ENCODE assay signal across 7 mouse cellular contexts in the genomic region with DNA sequence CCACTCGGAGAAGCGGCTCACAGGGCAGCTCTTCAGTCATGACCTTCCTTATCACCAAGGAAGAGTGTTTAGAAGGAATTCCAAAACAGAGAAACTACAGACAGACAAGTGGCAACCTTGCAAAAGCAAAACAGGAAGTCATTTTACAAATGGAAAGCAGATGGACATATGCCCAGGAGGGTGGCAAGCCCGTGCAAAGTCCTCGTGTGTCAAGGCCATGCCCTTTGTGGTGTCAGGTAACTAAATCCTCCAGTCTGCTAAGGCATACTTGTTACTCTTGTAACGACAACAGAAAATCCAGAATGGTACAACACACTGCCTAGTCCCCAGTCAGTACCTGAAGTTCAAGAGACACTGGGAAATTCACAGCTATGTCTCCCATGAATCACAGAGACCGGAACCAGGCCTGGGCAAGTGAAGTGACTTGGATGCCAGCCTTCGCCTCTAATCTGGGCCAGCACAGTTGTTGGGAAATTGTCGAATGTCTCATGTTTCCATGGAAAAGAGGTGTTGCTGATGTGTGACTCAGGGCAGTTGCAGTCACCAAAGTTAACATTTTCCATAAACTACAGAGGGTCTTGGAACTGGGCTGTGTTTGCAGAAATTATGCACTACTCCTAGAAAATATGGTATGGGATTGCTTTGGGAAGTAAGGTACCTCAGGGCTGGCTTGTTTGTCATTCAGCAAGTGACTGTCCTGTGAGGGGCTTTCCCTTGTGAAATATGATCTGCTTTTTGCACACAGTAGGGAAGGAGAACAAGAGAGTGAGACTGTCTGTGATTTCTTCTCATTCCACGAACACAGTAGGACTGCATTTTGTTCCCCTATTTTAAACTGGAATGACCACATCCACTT. TPM values are rescaled to one million over a fixed set of nuclear protein-coding genes. Genes with fewer than 3 reads are reported as not detected.
DNase-seq lines count a peak whose midpoint lies in the region.

No protein-coding gene starts in this region.

- peak; percentile 6 to 7 for DNase-seq in kidney, postnatal 36 days
- no peak for DNase-seq in kidney, postnatal 25 days
- DNase-seq in adrenal gland, postnatal 10 days, result peak; percentile 71
- DNase-seq in gastrocnemius, adult 8-10 months (ENCODE audit: low spot score in 2 of 2), result peak; percentile 44 to 63
- DNase-seq in lung, postnatal 4 days, result peak; percentile 37 to 56
- no peak for DNase-seq in neural tube, embryonic 10.5 days (ENCODE audit: extremely low spot score, low spot score)
- DNase-seq in layer of hippocampus, adult 9-11 months, result no peak

RNA-seq across cellular contexts. Expression of gene Acbd6, which starts 24.9 kb away (rescaled TPM):
- total RNA-seq in adrenal gland, postnatal 10 days (2021), result 10 to 100 TPM; 76.9 to 83.9 TPM
- total RNA-seq in gastrocnemius, adult 8-10 months (2022), result 10 to 100 TPM; 51.5 to 66.7 (median 60.1) TPM

Comparison
In these comparisons a context has a peak if more than half of its experiments do, and no peak if none do; other contexts are left out.
1. DNase-seq: peak in kidney, postnatal 36 days (2 of 2), adrenal gland, postnatal 10 days (single experiment), gastrocnemius, adult 8-10 months (2 of 2) and lung, postnatal 4 days (2 of 2); none in kidney, postnatal 25 days (0 of 2), neural tube, embryonic 10.5 days (single experiment) and layer of hippocampus, adult 9-11 months (single experiment).